Mouse (Mus musculus): ENCODE measurements around the gene Celf1.
"Not testable (repeated sequence)": the region's sequence is repeated elsewhere in the genome, so short reads cannot be mapped to it uniquely, and the experiment has no call there.

The Celf1 gene

GRCm38 (mm10) chr2:91022266-91022665, 82.1 kb downstream of the Celf1 start:
- not testable (repeated sequence) for DNase-seq (ENCODE audit: extremely low spot score, low spot score)

GRCm38 (mm10) chr2:91023131-91023530, 82.9 kb downstream of the Celf1 start:
- DNase-seq (ENCODE audit: extremely low spot score, low spot score): no peak

GRCm38 (mm10) chr2:91023956-91024355, 83.8 kb downstream of the Celf1 start:
- DNase-seq (ENCODE audit: extremely low spot score, low spot score): no peak

GRCm38 (mm10) chr2:91025081-91025516, 84.9 kb downstream of the Celf1 start:
- no peak for DNase-seq (ENCODE audit: extremely low spot score, low spot score)

DNA sequence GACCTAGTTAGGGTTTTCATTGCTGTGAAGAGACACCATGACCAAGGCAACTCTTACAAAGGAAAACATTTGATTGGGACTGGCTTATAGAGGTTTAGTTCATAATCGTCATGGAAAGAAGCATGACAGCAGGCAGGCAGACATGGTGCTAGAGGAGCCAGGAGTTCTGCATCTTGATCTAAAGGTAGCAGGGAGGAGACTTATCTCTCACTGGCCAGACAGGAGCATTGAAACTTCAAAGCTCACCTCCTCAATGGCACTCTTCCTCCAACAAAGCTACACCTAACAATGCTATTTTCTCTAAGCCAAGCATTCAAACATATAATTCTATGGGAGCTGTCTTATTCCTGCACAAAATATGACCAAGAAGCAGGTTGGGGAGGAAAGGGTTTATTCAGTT, 86.3 kb downstream of the Celf1 start:
- no peak for DNase-seq (ENCODE audit: extremely low spot score, low spot score)

GRCm38 (mm10) chr2:91027391-91028214, 87.4 kb downstream of the Celf1 start:
- DNase-seq (ENCODE audit: extremely low spot score, low spot score): no peak

- no peak for DNase-seq (ENCODE audit: extremely low spot score, low spot score)
Measured at GRCm38 (mm10) chr2:91031216-91031615, 91.0 kb downstream of the Celf1 start.

- DNase-seq (ENCODE audit: extremely low spot score, low spot score): no peak
Measured at GRCm38 (mm10) chr2:91033000-91033399, 92.8 kb downstream of the Celf1 start.

GRCm38 (mm10) chr2:91035385-91035784, 95.2 kb downstream of the Celf1 start, which contains the start of gene Rapsn:
Rapsn (plus strand) TSS chr2:91035620.
- no peak for DNase-seq (ENCODE audit: extremely low spot score, low spot score)

DNA sequence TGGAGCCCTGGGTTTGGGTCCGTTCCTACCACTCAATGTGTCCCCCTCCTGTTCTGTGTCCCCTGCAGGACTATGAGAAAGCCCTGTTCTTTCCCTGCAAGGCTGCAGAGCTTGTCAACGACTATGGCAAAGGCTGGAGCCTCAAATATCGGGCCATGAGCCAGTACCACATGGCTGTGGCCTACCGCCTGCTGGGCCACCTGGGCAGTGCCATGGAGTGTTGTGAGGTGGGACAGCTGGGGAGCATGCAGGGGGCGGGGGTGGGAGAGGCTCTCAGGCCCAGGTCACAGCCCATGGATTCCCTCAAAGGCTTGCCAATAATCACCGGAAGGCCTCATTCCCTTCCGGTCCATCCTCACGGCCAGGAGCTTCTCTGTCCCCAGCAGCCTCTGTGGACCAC, 101.6 kb downstream of the Celf1 start:
- no peak for DNase-seq (ENCODE audit: extremely low spot score, low spot score)

GRCm38 (mm10) chr2:91042651-91043398, 102.6 kb downstream of the Celf1 start:
- no peak for DNase-seq (ENCODE audit: extremely low spot score, low spot score)

- no peak for DNase-seq (ENCODE audit: extremely low spot score, low spot score)
Measured at GRCm38 (mm10) chr2:91044727-91045126, 104.5 kb downstream of the Celf1 start.

DNA sequence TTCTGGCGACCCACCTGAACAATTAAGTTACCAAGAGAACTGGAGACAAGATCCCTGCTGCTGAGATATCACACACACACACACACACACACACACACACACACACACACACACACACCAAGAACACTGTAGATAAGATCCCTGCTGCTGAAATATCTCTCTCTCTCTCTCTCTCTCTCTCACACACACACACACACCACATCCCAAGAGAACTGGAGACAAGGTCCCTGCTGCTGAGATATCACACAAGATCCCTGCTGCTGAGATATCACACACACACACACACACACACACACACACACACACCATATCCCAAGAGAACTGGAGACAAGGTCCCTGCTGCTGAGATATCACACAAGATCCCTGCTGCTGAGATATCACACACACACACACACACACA, 105.6 kb downstream of the Celf1 start:
- not testable (repeated sequence) for DNase-seq (ENCODE audit: extremely low spot score, low spot score)

- no peak for DNase-seq (ENCODE audit: extremely low spot score, low spot score)
Measured at GRCm38 (mm10) chr2:91047359-91047758, 107.2 kb downstream of the Celf1 start.

- no peak for DNase-seq (ENCODE audit: extremely low spot score, low spot score)
Measured at GRCm38 (mm10) chr2:91051917-91052316, 111.7 kb downstream of the Celf1 start.

DNA sequence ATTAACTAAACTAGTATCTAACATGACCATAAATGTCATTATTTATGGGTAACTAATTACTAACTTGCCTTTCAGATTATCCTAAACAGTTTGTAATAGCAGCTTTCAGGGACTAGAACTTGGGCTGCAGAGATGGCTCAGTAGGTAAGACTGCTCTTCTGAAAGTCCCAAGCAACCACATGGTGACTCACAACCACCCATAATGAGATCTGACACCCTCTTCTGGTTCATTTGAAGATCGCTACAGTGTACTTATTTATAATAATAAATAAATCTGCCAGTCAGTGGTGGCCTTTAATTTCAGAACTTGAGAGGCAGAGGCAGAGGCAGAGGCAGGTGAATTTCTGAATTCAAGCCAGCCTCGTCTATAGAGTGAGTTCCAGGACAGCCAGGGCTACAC, 112.6 kb downstream of the Celf1 start:
- DNase-seq (ENCODE audit: extremely low spot score, low spot score): no peak

DNA sequence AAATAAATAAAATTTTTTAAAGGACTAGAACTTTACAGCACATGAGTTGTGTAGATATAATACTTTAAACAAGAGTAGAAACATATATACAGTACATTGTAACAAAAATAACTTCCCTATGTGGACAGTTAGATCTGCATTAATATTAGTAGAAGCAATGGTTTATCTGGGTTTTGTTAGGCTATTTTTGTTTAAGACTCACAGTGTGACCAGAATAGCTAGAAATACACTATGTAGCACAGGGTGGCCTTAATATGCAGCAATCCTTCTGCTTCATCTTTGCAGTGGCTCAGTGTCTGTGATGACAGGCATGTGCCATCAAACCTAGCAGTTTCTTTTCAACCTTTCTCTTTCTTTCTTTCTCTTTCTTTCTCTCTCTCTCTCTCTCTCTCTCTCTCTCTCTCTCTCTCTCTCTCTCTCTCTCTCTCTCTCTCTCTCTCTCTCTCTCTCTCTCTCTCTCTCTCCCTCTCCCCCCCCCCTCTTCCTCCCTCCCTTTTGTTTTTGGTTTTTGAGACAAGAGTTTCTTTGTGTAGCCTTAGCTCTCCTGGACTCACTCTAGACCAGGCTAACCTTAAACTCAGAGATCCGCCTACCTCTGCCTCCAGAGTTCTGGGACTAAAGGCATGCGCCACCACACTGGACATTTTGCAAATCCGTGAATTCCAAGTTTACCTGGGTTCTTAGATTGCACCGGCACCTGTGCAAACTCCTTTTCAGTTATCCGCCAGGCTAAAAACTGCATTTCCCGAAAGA, 113.2 kb downstream of the Celf1 start:
- no peak for DNase-seq (ENCODE audit: extremely low spot score, low spot score)

- peak; percentile 95 for DNase-seq (ENCODE audit: extremely low spot score, low spot score)
Measured at GRCm38 (mm10) chr2:91053934-91054382, 113.8 kb downstream of the Celf1 start, which contains the start of gene Psmc3. Psmc3 (plus strand) TSS chr2:91054009.

DNA sequence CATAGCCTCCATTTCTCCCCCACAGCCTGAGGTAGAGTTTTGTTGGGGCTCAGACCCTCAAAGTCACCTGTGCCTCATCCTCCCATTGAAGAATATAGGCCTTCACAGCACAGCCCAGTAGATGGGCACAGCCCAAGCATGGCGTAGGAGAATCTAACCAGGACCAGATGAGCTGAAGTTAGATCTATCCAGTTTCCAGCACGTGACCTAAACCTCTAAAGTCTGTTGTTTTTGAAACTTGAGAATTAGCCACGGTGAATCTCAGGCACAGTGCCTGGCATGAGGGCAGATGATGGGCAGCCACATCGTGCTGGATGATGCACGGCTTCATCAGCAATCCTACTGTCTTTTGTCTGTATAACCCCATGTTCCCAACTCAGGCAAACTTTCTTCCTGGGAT, 118.3 kb downstream of the Celf1 start:
- DNase-seq (ENCODE audit: extremely low spot score, low spot score): no peak

DNA sequence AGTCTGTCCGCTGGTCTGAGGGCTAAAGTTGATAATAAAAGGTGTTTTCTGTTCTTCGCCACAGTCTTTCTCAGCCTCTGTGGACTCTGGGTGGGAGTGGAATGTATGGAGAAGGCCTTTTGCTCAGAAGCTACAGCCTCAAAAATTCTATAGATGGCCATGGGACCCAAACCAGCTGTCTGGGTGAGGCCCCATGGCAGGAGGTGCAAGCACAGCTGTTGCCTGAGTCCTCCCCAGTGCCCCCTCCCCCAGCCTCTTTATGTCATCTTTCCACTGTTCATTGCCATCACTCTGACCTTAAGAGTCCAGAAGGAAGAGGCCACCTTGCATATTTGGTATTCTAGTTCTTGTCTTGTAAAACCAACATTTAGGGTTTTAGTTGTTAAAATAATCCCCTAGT, 119.2 kb downstream of the Celf1 start:
- DNase-seq (ENCODE audit: extremely low spot score, low spot score): no peak

GRCm38 (mm10) chr2:91060544-91061355, 120.6 kb downstream of the Celf1 start:
- DNase-seq (ENCODE audit: extremely low spot score, low spot score): peak; percentile 54

Measured in neural tube, embryonic 10.5 days (tissue).